Mouse (Mus musculus): ENCODE data around the gene Lipe. TPM values are rescaled to one million over a fixed set of nuclear protein-coding genes. Genes with fewer than 3 reads are reported as not detected.

Lipe gene
- polyA plus RNA-seq, 1 experiment: 254 TPM

- no peak overlapping the region for H3K4me3 ChIP-seq (ENCODE audit: control insufficient read depth, low read depth, low read length)
- TF ChIP-seq POLR2A (IDR thresholded peaks at IDR 0.05; ENCODE audit: control insufficient read depth, low read depth, low read length): no peak
- no peak for TF ChIP-seq CTCF (IDR thresholded peaks at IDR 0.05; ENCODE audit: control insufficient read depth, insufficient read depth, insufficient replicate concordance, low read depth, low read length)
- H3K4me1 ChIP-seq (ENCODE audit: control insufficient read depth, insufficient read depth, low read length): no peaks in the 10 kb centered on the region; the same call in 1 of the 2 replicates
- H3K27me3 ChIP-seq (ENCODE audit: control insufficient read depth, insufficient read depth, low read length): no peaks in the 10 kb centered on the region
- no peaks in the 10 kb centered on the region for H3K36me3 ChIP-seq (ENCODE audit: control insufficient read depth, insufficient read depth, low read length)
- no peak overlapping the region for H3K27ac ChIP-seq (ENCODE audit: control insufficient read depth, insufficient read depth, low read depth, low read length)
Measured at GRCm38 (mm10) chr7:25368333-25368732, 30.2 kb downstream of the Lipe start.

- Histone ChIP-seq H3K27ac (ENCODE audit: control insufficient read depth, insufficient read depth, low read depth, low read length) (no peak overlapping the region), H3K4me3 (ENCODE audit: control insufficient read depth, low read depth, low read length) (no peak overlapping the region), H3K27me3 (ENCODE audit: control insufficient read depth, insufficient read depth, low read length) (no peaks in the 10 kb centered on the region), H3K4me1 (ENCODE audit: control insufficient read depth, insufficient read depth, low read length) (no peaks in the 10 kb centered on the region; the same call in 1 of the 2 replicates), H3K36me3 (ENCODE audit: control insufficient read depth, insufficient read depth, low read length) (no peaks in the 10 kb centered on the region)
- peak; percentile 19; the same call in 1 of the 2 replicates for TF ChIP-seq CTCF (IDR thresholded peaks at IDR 0.05; ENCODE audit: control insufficient read depth, insufficient read depth, insufficient replicate concordance, low read depth, low read length)
- TF ChIP-seq POLR2A (IDR thresholded peaks at IDR 0.05; ENCODE audit: control insufficient read depth, low read depth, low read length): no peak
Measured at GRCm38 (mm10) chr7:25367632-25368293, 30.7 kb downstream of the Lipe start.

GRCm38 (mm10) chr7:25365937-25366625 lies 32.4 kb downstream of the Lipe start:
- H3K4me1 ChIP-seq (ENCODE audit: control insufficient read depth, insufficient read depth, low read length): no peaks in the 10 kb centered on the region; the same call in 1 of the 2 replicates
- H3K36me3 ChIP-seq (ENCODE audit: control insufficient read depth, insufficient read depth, low read length): no peaks in the 10 kb centered on the region
- TF ChIP-seq POLR2A (IDR thresholded peaks at IDR 0.05; ENCODE audit: control insufficient read depth, low read depth, low read length): no peak
- no peak for TF ChIP-seq CTCF (IDR thresholded peaks at IDR 0.05; ENCODE audit: control insufficient read depth, insufficient read depth, insufficient replicate concordance, low read depth, low read length)
- H3K27ac ChIP-seq (ENCODE audit: control insufficient read depth, insufficient read depth, low read depth, low read length): no peak overlapping the region
- H3K27me3 ChIP-seq (ENCODE audit: control insufficient read depth, insufficient read depth, low read length): no peaks in the 10 kb centered on the region
- no peak overlapping the region for H3K4me3 ChIP-seq (ENCODE audit: control insufficient read depth, low read depth, low read length)

GRCm38 (mm10) chr7:25363632-25364031 lies 34.9 kb downstream of the Lipe start:
- Histone ChIP-seq H3K36me3 (ENCODE audit: control insufficient read depth, insufficient read depth, low read length) (peaks cover 2% of the 10 kb centered on the region; the same call in 1 of the 2 replicates), H3K27me3 (ENCODE audit: control insufficient read depth, insufficient read depth, low read length) (no peaks in the 10 kb centered on the region), H3K4me1 (ENCODE audit: control insufficient read depth, insufficient read depth, low read length) (no peaks in the 10 kb centered on the region; the same call in 1 of the 2 replicates), H3K27ac (ENCODE audit: control insufficient read depth, insufficient read depth, low read depth, low read length) (no peak overlapping the region), H3K4me3 (ENCODE audit: control insufficient read depth, low read depth, low read length) (no peak overlapping the region)
- TF ChIP-seq POLR2A (IDR thresholded peaks at IDR 0.05; ENCODE audit: control insufficient read depth, low read depth, low read length) (no peak), CTCF (IDR thresholded peaks at IDR 0.05; ENCODE audit: control insufficient read depth, insufficient read depth, insufficient replicate concordance, low read depth, low read length) (no peak)

GRCm38 (mm10) chr7:25363151-25363550 lies 35.4 kb downstream of the Lipe start:
- Histone ChIP-seq H3K27me3 (ENCODE audit: control insufficient read depth, insufficient read depth, low read length) (no peaks in the 10 kb centered on the region), H3K4me1 (ENCODE audit: control insufficient read depth, insufficient read depth, low read length) (no peaks in the 10 kb centered on the region; the same call in 1 of the 2 replicates)
- TF ChIP-seq POLR2A (IDR thresholded peaks at IDR 0.05; ENCODE audit: control insufficient read depth, low read depth, low read length): no peak
- no peak for TF ChIP-seq CTCF (IDR thresholded peaks at IDR 0.05; ENCODE audit: control insufficient read depth, insufficient read depth, insufficient replicate concordance, low read depth, low read length)

GRCm38 (mm10) chr7:25358721-25359206 lies 39.7 kb downstream of the Lipe start:
- H3K4me3 ChIP-seq (ENCODE audit: control insufficient read depth, low read depth, low read length): no peak overlapping the region
- H3K4me1 ChIP-seq (ENCODE audit: control insufficient read depth, insufficient read depth, low read length): no peaks in the 10 kb centered on the region
- no peak overlapping the region for H3K27ac ChIP-seq (ENCODE audit: control insufficient read depth, insufficient read depth, low read depth, low read length)
- no peaks in the 10 kb centered on the region for H3K27me3 ChIP-seq (ENCODE audit: control insufficient read depth, insufficient read depth, low read length)
- no peak for TF ChIP-seq CTCF (IDR thresholded peaks at IDR 0.05; ENCODE audit: control insufficient read depth, insufficient read depth, insufficient replicate concordance, low read depth, low read length)
- H3K36me3 ChIP-seq (ENCODE audit: control insufficient read depth, insufficient read depth, low read length): peaks cover 2% of the 10 kb centered on the region; the same call in 1 of the 2 replicates

More at GRCm38 (mm10) chr7:25363151-25363550, 35.4 kb downstream of the Lipe start:
- peaks cover 2% of the 10 kb centered on the region; the same call in 1 of the 2 replicates for H3K36me3 ChIP-seq (ENCODE audit: control insufficient read depth, insufficient read depth, low read length)
- no peak overlapping the region for H3K4me3 ChIP-seq (ENCODE audit: control insufficient read depth, low read depth, low read length)
- no peak overlapping the region for H3K27ac ChIP-seq (ENCODE audit: control insufficient read depth, insufficient read depth, low read depth, low read length)

GRCm38 (mm10) chr7:25348861-25349260 lies 49.6 kb downstream of the Lipe start:
- Histone ChIP-seq H3K4me3 (ENCODE audit: control insufficient read depth, low read depth, low read length) (no peak overlapping the region), H3K4me1 (ENCODE audit: control insufficient read depth, insufficient read depth, low read length) (peaks cover 2% of the 10 kb centered on the region; the same call in 1 of the 2 replicates), H3K27me3 (ENCODE audit: control insufficient read depth, insufficient read depth, low read length) (no peaks in the 10 kb centered on the region), H3K36me3 (ENCODE audit: control insufficient read depth, insufficient read depth, low read length) (no peaks in the 10 kb centered on the region), H3K27ac (ENCODE audit: control insufficient read depth, insufficient read depth, low read depth, low read length) (no peak overlapping the region)
- TF ChIP-seq CTCF (IDR thresholded peaks at IDR 0.05; ENCODE audit: control insufficient read depth, insufficient read depth, insufficient replicate concordance, low read depth, low read length) (no peak), POLR2A (IDR thresholded peaks at IDR 0.05; ENCODE audit: control insufficient read depth, low read depth, low read length) (no peak)
